Mouse (Mus musculus) left cerebral cortex, postnatal 36 days (tissue): ENCODE results near the gene Clstn1. TPM values are rescaled to one million over a fixed set of nuclear protein-coding genes. Genes with fewer than 3 reads are reported as not detected.

ENCODE experiments used
- DNase-seq, 2 experiments: peaks; one replicate each; pipeline ENCODE4 v3.0.0; 2021 to 2022; ENCODE audit warnings: low spot score in 2 of 2, mixed read lengths in 1 of 2
- intact Hi-C: fragments of 180-260 bp; cut with DNase I; formaldehyde crosslinking; loops from one replicate; pipeline ENCODE4 v1.15.1; 2025
- total RNA-seq, 2 experiments: library from RNA; stranded (reverse); gene quantifications; 2 replicates each; pipeline ENCODE4 v1.2.3; 2021

The Clstn1 gene
- 1,000 to 10,000 TPM; 1,328 to 1,609 TPM for total RNA-seq

DNA sequence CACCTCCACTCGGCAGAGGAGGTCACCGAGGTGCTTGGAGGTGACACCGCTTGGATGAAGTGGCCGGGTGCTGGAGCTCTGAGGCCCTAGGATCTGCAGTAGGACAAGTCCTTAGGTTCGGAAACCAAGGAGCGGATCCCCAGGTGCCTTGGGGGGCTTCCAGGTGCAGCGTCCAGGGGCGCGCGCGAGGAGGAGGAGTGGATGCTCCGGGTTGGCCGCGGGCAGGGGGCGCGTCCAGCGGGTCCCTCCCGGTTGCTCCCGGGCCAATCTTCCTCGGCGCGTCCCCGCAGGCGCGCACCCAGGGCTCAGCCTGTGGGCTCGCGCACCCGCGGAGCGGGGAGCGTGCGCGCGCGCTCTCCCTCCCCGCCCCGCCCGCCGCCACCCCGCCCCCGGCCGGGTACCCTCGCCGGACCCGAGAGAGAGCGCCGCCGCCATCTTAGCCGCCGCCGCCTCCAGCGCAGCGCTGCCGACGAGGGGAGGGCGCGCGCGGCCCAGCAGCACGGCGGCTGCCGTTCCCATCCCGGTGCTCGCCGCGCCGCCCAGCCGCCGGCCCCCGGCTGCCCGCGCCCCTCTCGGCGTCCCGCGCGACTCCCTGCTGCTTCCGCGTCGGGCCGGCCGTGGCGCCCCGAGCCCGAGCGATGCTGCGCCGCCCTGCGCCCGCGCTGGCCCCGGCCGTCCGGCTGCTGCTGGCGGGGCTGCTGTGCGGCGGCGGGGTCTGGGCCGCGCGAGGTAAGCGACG lies at the start of gene Clstn1:
Gene Clstn1 (plus strand): TSS at position 425 of the 739 bp plus-strand sequence.
- peak; percentile 68 to 79 for DNase-seq
- intact Hi-C loops = loop anchor here (2.0 to 5.0 kb wide), 2 partner anchors 23 to 34 kb away; no protein-coding TSS in a partner anchor

DNA sequence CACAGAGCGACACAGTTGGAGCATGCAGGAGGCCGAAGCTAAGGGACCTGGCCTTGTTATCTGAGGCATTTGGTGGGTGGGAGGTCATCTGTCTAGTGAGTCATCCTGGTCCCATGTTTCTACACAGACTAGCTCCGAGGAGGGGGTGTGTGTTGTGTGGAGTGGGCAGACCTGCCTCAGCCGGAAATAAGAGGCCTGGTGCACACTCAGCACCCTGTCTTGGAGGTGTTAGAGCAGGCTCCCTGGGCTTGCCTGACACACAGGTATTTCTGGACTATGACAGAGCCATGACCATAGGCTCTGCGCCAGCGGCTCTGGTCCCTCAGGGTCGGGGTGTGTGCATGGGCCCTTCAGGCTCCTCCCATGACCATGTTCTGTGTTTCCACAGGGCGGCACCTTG lies 46.8 kb upstream of the Clstn1 start:
- intact Hi-C loops = no loop called here
- no peak for DNase-seq

DNA sequence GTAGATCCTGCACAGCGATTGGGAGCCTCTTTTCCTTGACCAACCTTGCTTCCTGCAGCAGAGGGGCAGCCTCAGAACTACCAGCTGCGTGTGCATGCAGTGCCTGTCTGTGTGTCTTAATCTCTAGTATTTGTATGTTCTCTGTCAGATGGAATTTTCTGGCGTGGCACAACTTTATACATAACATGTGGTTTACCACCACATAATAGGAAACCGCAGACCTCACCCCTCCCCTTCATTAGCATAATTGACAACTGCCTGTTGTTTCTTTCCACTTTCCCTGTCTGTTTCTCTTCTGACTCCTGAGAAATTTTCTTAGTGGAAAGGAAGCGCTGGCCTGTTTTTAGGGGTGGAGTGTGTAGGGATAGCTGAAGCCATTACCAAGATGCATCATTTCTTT lies 44.3 kb upstream of the Clstn1 start:
- no peak for DNase-seq
- intact Hi-C loops = loop anchor here (5.0 to 10.0 kb wide), 4 partner anchors 55 to 395 kb away; partner anchors contain the start of genes Lzic and Nmnat1

DNA sequence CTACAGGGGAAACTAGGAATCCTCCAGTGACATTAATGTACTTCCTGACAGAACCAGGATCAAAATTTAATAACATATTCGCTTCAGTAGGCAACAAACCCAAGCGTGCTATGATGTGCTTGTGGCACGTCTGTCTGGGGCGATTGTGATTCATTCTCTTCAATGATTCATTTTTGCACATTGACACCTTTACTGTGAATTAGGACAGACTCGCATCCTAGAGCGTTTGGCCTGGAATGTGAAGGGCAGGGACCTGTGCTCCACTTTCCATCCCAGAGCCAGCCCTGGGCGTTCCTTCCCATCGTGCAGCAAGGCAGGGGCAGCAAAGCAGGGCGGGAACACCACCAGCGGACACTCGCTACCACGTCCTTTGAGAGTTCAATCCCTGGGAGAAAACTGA lies 43.8 kb upstream of the Clstn1 start:
- intact Hi-C loops = loop anchor here (5.0 to 10.0 kb wide), 4 partner anchors 55 to 395 kb away; partner anchors contain the start of genes Lzic and Nmnat1

DNA sequence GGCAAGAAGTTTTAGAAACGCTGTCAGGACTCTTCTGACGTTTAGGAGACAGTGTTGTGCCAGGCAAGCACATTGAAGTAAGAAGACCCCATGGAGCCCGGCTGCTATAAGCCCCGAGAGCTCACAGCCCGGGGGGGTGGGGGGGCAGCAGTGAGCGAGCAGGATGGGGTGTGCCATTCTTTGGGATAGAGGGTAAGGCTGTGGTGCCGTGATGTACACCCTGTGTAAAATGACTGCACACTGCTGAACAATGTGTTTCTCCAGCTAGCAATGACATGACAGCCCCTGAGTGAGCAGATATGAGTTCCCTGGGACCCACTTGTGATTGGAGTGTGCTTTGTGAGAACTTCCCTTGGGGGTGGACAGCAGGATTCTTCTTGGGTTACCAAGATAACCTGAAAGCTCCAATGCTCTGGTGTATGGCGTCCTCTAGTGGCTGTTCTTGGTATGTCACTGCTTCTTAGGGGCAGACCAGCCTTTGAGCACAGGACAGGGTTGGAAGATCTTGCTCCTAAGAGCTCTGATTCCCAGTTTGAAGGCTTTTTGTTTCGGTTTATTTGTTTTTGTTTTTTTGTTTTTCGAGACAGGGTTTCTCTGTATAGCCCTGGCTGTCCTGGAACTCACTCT lies 43.2 kb upstream of the Clstn1 start:
- intact Hi-C loops = loop anchor here (5.0 to 10.0 kb wide), 4 partner anchors 56 to 396 kb away; partner anchors contain the start of genes Lzic and Nmnat1
- peak; percentile 62 to 81 for DNase-seq

More for the DNA sequence above, 43.8 kb upstream of the Clstn1 start:
- DNase-seq = no peak

DNA sequence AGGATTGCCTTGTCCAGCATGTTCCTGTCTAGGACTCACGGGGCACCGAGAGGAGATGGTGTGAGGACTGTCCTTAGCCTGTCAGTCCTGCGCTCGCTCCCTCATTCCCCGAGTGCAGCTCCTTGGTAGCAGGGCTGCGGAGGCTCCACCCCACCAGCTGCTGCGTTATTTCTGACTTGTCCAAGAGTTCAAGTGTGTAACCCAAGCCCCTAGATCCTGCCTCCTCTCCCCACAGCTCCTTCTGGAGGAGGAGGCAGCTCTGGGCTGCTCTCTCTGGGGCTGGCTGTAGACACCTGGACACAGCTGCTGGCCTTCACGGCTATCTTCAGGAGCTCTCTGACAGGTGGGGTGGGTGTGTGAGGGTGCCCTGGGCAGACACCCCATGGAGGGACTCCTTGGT lies 41.4 kb upstream of the Clstn1 start:
- no peak for DNase-seq
- intact Hi-C loops = loop anchor here (5.0 to 10.0 kb wide), 5 partner anchors 58 to 398 kb away; partner anchors contain the start of genes Lzic and Nmnat1

DNA sequence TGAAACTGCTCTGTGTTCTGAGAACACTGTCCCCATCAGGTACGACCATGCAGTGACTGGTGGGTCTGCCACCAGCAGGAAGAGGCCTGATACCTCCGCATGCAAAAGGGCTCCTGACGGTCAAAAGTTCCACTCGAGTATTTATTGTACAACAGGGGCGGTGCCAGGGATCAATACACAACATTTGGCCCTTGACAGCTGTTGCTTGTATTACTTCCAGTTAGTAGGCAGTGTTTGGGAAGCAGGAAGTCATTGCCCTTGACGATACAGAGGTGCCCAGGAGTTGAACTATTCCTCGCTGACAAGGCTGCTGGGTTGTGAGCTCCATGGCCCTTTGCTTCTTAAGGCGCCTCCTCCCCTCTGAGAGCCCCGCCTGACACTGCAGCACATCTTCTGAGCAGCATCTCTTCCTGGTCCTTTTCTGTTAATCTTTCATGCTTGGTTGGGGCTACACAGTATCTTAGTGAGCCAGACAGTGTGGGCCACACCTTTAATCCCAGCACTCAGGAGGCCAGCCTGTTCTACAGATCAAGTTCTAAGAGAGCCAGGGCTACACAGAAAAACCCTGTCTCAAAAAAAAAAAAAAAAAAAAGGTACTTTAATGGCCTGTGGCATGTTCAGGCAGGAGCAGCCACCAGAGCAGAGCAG lies 39.3 kb upstream of the Clstn1 start:
- no peak for DNase-seq
- intact Hi-C loops = loop anchor here (5.0 to 10.0 kb wide), 3 partner anchors 165 to 202 kb away; no protein-coding TSS in a partner anchor

DNA sequence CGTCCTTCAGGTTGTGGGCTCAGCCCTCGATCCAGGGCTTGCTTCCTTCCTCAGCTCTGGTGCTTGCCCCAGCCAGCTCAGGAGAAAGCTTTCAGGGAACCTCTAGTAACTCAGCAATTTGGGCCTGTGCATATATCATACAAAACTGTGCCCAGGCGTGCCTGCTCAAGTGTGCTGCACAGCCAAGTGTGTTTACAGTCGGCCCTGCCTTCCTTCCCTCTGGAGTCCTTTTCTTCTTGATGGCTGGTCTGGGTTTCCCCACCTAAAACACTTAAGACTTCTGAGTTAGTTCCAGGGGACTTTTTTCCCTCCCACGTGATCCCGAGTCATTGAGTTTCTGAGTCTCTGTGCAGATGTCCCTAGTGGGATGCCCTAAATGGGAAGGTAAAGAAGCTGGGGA lies 38.7 kb upstream of the Clstn1 start:
- intact Hi-C loops = loop anchor here (5.0 to 10.0 kb wide), 3 partner anchors 165 to 203 kb away; no protein-coding TSS in a partner anchor
- no peak for DNase-seq

DNA sequence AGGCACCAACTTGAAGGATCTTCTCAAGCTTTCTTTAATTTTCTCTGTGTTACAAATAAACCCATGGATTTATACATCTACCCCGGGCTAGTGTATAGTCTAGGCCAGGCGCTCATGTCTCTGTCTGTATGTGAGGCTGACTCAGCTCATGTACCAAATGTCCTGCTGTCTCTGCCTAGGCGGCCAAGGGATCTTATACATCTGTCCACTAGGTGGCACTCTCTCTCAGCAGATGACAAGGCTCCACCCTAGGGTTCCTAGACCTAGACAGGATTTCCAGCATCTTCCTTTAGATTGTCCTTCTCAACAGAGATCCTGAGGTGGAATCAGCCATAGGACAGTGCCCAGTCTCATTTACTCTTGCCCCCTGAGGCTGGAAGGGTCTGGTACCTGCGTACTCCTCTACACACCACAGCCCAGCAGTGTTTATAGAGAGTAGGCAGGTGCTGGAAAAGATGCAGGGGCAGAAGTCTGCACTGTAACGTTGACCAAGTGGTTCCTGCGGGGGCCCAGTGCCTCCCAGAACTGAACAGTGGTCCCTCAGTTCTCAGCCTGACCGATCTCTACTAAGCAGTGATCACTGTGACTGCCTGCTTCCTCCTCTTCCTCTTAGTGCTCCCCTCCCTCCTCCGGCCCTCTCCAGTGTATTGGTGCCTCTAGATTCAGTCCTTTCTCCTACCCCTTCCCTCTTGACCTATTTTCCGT lies 36.9 kb upstream of the Clstn1 start:
- DNase-seq = peak; percentile 86 to 87
- intact Hi-C loops = loop anchor here (1.0 to 10.0 kb wide), 4 partner anchors 63 to 205 kb away; no protein-coding TSS in a partner anchor

DNA sequence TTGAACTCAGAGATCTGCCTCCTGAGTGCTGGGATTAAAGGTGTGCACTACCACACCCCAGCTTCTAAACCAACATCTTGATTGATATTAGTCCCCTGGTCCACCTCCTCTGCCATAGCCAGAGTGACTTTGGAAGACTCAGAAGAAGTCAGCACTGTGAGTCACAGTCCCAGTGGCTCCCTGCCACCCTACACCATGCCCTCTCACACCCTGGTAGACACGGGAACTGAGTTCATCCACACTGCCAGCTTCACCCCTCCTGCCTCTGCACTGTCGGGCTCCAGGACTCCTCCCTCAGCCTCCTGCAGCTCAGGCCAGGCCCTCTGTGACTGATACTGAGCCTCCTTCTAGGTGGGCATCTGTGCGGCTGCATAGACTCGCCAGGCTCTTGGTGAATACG lies 35.4 kb upstream of the Clstn1 start:
- DNase-seq = no peak

DNA sequence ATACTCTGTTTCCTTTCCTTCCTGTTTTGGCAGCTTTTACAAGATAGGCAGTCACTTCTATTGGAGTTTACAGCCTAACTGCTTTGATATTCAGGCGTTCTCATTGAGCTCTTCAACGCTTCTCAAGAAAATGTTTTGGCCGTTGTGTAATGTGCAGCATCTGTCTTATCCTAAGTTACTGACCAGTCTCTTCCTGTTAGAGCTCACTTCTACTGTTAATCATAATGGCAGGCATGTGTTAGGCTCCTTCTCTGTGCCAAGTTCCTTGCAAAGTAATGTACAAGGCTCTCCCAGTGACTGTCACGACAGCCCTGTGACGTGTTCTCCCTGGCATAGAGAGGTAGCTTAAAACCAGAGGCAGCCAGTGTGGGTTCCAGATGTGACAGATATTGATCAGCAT lies 34.6 kb upstream of the Clstn1 start:
- intact Hi-C loops = loop anchor here (5.0 kb wide), 1 partner anchor 36 kb away; the partner anchor contains the start of gene Clstn1
- DNase-seq = no peak

More for the DNA sequence above, 35.4 kb upstream of the Clstn1 start:
- intact Hi-C loops = loop anchor here (5.0 kb wide), 1 partner anchor 36 kb away; the partner anchor contains the start of gene Clstn1

DNA sequence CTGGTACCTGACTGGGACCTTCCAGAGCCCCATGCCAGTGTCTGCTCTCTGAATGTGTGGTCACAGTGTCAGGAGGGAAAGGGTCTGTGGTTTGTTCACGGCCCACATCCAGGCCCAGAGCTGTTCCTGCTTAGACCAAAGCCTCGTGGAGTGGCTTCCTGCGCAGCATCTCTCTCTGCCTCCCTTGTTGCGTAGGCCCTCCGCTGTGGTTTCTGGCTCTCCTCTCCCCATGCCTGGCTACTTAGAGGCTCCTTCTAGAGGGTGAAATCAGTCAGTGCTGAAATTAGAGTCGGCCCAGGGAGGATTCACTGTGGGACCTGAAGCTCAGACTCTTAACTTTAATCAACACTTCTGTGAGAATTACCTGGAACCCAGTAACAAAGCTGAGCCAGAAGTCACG lies 32.4 kb upstream of the Clstn1 start:
- DNase-seq = no peak

DNA sequence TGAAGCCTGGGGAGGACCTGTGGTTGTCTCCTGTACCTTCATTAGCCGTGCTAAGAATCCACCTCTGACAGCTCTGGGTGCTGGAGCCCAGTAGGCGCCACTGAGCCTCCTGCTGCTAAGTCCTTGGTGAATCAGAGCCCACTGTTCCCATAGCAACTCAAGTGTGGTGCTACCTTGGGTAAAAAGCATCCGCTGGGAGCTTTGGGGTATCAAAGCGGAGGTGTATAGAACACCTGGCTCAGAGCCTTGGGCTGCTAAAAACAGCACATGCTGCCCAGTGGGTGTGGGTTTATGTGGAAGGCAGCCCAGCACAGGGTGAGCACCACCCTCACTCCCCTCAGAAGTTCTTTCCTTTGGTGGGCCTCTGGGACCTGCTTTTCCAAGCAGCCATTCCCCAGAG lies 30.2 kb upstream of the Clstn1 start:
- peak; percentile 78 to 87 for DNase-seq
- intact Hi-C loops = no loop called here

More for the DNA sequence above, 32.4 kb upstream of the Clstn1 start:
- intact Hi-C loops = loop anchor here (5.0 kb wide), 1 partner anchor 33 kb away; the partner anchor contains the start of gene Clstn1

DNA sequence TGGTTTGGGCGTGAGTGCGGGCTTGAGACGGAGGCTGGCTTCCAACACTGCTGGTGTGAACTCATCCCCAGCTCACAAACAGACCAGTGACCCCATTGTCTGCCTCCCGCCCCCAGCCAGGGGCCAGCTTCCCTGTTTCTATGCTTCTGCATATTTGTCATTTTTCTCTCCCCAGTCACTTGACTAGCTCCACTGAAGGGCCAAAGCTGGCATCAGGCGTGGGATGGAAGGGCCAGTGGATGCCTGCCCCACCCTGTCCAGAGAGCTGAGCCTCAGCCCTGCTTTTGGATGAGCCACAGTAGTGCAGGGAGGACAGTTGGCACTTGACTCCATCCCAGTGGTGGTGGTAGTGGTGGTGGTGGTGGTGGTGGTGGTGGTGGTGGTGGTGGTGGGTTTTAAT lies 28.4 kb upstream of the Clstn1 start:
- no peak for DNase-seq
- intact Hi-C loops = no loop called here

DNA sequence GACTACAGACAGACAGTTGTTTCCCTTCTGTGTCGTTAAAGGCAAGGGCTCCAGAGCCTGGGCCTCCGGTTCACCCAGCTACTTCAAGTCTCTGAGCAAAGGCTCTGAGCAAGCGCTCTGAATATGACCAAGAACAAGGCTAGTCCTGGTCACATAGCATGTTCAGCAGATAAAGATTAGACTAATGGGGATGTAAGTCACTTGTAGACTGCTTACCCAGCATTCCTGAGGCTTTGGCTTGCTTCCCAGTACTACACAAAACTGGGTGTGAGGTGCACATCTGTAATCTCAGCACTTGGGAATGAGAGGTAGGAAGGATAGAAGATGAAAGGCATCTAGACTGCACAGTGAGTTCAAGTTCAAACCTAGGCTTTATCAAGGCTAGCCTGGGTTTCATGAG lies 27.9 kb upstream of the Clstn1 start:
- intact Hi-C loops = no loop called here
- no peak for DNase-seq

DNA sequence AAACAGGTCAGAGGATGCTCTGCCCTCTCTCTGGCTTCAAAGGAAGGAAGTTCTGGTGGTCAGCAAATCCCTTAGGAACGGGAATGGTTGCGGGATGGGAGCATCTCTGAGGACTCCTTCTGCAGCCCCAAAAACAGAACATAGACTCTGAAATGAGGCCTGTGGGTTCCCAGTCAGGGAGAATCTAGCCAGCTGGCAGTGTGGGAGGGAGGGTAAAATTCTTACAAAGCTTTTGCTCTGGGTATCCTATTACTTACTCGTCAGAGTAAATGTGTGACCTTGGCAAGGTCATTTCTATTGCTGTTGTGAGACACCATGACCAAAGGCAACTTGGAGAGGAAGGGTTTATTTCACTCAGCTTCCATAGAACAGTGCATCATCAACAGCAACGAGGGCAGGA lies 24.9 kb upstream of the Clstn1 start:
- intact Hi-C loops = no loop called here
- DNase-seq = peak in 1 of 2 experiments; percentile 65

DNA sequence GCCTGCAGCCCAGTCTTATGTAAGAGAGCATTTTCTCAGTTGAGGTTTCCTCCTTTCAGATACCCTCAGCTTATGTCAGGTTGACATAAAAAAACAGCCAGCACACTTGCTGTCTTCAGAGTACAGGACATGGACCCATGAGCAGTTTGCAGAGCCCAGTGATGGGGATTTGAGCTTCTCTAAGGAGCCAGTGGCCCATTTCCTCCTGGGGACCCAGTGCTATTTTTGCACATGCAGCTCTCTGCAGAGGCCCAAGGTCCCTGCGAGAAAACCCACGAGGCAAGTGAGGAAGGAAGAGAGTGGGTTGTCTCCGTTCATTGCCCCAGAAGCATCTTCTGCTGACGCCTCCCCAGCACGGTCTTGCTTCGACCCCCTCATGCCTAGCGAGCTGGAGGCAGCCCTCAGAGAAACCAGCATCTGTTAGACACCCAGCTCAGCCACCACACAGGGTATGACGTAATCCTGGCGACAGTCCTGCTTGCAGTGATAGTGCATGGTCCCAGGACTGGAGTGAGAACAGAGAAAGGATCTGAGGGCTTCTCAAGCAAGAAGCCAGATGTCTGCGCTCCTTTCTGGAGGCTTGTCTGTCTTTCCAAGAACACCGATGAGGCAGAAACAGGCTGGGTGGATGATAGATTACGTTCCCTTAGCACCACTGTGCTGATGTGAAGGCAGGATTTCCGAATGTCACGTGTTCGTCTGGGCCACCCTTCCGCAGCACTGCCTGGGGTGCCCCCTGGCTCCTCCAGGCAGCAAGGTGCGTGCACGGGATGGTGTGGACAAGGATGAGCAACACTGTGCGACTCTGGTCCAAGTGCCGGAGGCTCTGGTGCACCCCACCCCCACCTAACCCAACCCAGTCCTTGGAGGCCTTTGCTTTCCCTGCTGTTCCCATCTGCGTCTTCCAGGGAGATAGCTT lies 24.0 kb upstream of the Clstn1 start:
- peak; percentile 88 to 89 for DNase-seq
- intact Hi-C loops = loop anchor here (2.0 kb wide), 1 partner anchor 25 kb away; the partner anchor contains the start of gene Clstn1

DNA sequence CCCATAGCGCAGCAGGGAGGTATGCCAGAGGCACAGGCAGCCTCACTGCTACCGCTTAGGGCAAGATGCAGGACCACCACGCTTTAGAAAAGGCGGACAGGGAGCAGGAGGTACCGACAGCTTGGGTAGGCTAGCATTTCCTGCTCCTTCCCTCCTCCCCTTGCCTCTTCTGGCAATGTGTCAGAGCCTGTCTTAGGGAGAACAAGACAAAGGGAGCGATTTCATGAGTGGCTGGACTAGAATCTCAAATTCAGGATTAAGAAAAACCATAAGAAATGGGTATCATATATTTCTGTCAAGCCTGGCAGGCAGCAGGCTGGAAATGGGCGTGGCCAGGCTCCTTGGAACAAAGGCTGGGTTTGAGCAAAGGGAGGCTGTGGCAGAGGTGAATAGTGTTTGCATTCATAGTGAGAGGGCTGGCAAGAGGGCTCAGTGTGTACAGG lies 23.3 kb upstream of the Clstn1 start:
- no peak for DNase-seq
- intact Hi-C loops = loop anchor here (2.0 kb wide), 1 partner anchor 24 kb away; the partner anchor contains the start of gene Clstn1
